ENCODE assay signal across 8 mouse cellular contexts in genomic region chr1:149960734-149961424, GRCm38 (mm10). TPM values are rescaled to one million over a fixed set of nuclear protein-coding genes. Genes with fewer than 3 reads are reported as not detected.
DNase-seq lines count a peak whose midpoint lies in the region; ATAC-seq and TF ChIP-seq lines count a peak whose summit lies in the region.

Gene Pla2g4a (minus strand): TSS chr1:149961290.

- no peak for TF ChIP-seq CTCF in thymus, adult 2 months (IDR thresholded peaks at IDR 0.05; ENCODE audit: borderline replicate concordance, control insufficient read depth, extremely low read depth, insufficient read depth, low read length, poor library complexity)

- H3K9ac ChIP-seq in embryonic facial prominence, embryonic 14.5 days (ENCODE audit: low read depth, low read length): peak within 1 kb of the TSS; percentile 67
- H3K9ac ChIP-seq in kidney, embryonic 14.5 days (ENCODE audit: low read depth, low read length): peak within 1 kb of the TSS; percentile 61
- H3K9ac ChIP-seq in neural tube, embryonic 13.5 days: peak within 1 kb of the TSS; percentile 41; the same call in 1 of the 2 replicates

- ATAC-seq in embryonic facial prominence, embryonic 14.5 days (ENCODE audit: low read depth): peak; percentile 89
- peak; percentile 92 for ATAC-seq in kidney, embryonic 14.5 days (ENCODE audit: low FRiP score, low TSS enrichment)
- ATAC-seq in neural tube, embryonic 13.5 days (ENCODE audit: low read depth): no peak

- no peaks in the 10 kb centered on the region for H3K27me3 ChIP-seq in embryonic facial prominence, embryonic 14.5 days (replicated peaks; ENCODE audit: control insufficient read depth, insufficient read depth, low read length)
- no peaks in the 10 kb centered on the region for H3K27me3 ChIP-seq in heart, embryonic 10.5 days (ENCODE audit: insufficient read depth, poor library complexity, severe bottlenecking)
- H3K27me3 ChIP-seq in kidney, embryonic 14.5 days (ENCODE audit: control insufficient read depth, insufficient read depth, low read length): no peaks in the 10 kb centered on the region
- no peaks in the 10 kb centered on the region for H3K27me3 ChIP-seq in neural tube, embryonic 13.5 days
- H3K27me3 ChIP-seq in thymus, adult 2 months (ENCODE audit: control insufficient read depth, insufficient read depth, low read length): no peaks in the 10 kb centered on the region

- DNase-seq in adrenal gland, adult 2 months: peak; percentile 30
- no peak for DNase-seq in adrenal gland, adult 8-10 months
- peak; percentile 82 for DNase-seq in embryonic facial prominence, embryonic 14.5 days (ENCODE audit: low spot score)
- no peak for DNase-seq in heart, embryonic 10.5 days (ENCODE audit: low spot score)
- peak; percentile 67 for DNase-seq in lung, adult 18-20 months
- DNase-seq in thymus, adult 2 months: peak; percentile 25

- H3K27ac ChIP-seq in embryonic facial prominence, embryonic 14.5 days (replicated peaks; ENCODE audit: low read depth, low read length): peak within 1 kb of the TSS; percentile 87
- H3K27ac ChIP-seq in heart, embryonic 10.5 days: peak within 1 kb of the TSS; percentile 76; the same call in 1 of the 2 replicates
- H3K27ac ChIP-seq in kidney, embryonic 14.5 days (ENCODE audit: low read depth, low read length): peak within 1 kb of the TSS; percentile 88
- H3K27ac ChIP-seq in neural tube, embryonic 13.5 days (replicated peaks): no peak within 1 kb of the TSS
- peak within 1 kb of the TSS; percentile 29; the same call in 1 of the 2 replicates for H3K27ac ChIP-seq in thymus, adult 2 months (ENCODE audit: control insufficient read depth, insufficient read depth, low read length)

- peak within 1 kb of the TSS; percentile 55 for H3K4me3 ChIP-seq in embryonic facial prominence, embryonic 14.5 days (ENCODE audit: low read depth, low read length)
- peak within 1 kb of the TSS; percentile 59 for H3K4me3 ChIP-seq in heart, embryonic 10.5 days
- peak within 1 kb of the TSS; percentile 54 for H3K4me3 ChIP-seq in kidney, embryonic 14.5 days (ENCODE audit: low read length)
- H3K4me3 ChIP-seq in neural tube, embryonic 13.5 days: peak within 1 kb of the TSS; percentile 31
- peak within 1 kb of the TSS; percentile 64 for H3K4me3 ChIP-seq in thymus, adult 2 months (ENCODE audit: control insufficient read depth, insufficient read depth, low read length)

- peak within 1 kb of the TSS; percentile 65 for H3K4me2 ChIP-seq in embryonic facial prominence, embryonic 14.5 days (ENCODE audit: low read depth, low read length)
- peak within 1 kb of the TSS; percentile 54 for H3K4me2 ChIP-seq in kidney, embryonic 14.5 days (replicated peaks; ENCODE audit: low read depth, low read length)
- peak within 1 kb of the TSS; percentile 51 for H3K4me2 ChIP-seq in neural tube, embryonic 13.5 days

- no peaks in the 10 kb centered on the region for H3K9me3 ChIP-seq in embryonic facial prominence, embryonic 14.5 days (ENCODE audit: control insufficient read depth, low read length)
- no peaks in the 10 kb centered on the region for H3K9me3 ChIP-seq in heart, embryonic 10.5 days
- H3K9me3 ChIP-seq in kidney, embryonic 14.5 days (ENCODE audit: control insufficient read depth, low read length): no peaks in the 10 kb centered on the region
- H3K9me3 ChIP-seq in neural tube, embryonic 13.5 days: no peaks in the 10 kb centered on the region

- WGBS in embryonic facial prominence, embryonic 14.5 days: 10% methylated on average over 15 of the region's 15 CpGs
- 16% methylated on average over 15 of the region's 15 CpGs for WGBS in heart, embryonic 10.5 days
- WGBS in kidney, embryonic 14.5 days: 11% methylated on average over 15 of the region's 15 CpGs
- WGBS in neural tube, embryonic 13.5 days: 29% methylated on average over 15 of the region's 15 CpGs
- WGBS in thymus, adult 2 months: 2% methylated on average over 15 of the region's 15 CpGs

- H3K4me1 ChIP-seq in embryonic facial prominence, embryonic 14.5 days (ENCODE audit: control insufficient read depth, insufficient read depth, low read length): peaks cover 10% of the 10 kb centered on the region; the same call in 1 of the 2 replicates
- no peaks in the 10 kb centered on the region for H3K4me1 ChIP-seq in heart, embryonic 10.5 days
- 0 out of 2 replicates have a peak, but pooled peaks cover 8% of the 10 kb centered on the region for H3K4me1 ChIP-seq in kidney, embryonic 14.5 days (ENCODE audit: control insufficient read depth, insufficient read depth, low read length)
- H3K4me1 ChIP-seq in neural tube, embryonic 13.5 days (replicated peaks): no peaks in the 10 kb centered on the region
- H3K4me1 ChIP-seq in thymus, adult 2 months (replicated peaks; ENCODE audit: control insufficient read depth, insufficient read depth, low read length): no peaks in the 10 kb centered on the region

- H3K36me3 ChIP-seq in embryonic facial prominence, embryonic 14.5 days (ENCODE audit: control insufficient read depth, insufficient read depth, low read length): no peaks in the 10 kb centered on the region
- H3K36me3 ChIP-seq in heart, embryonic 10.5 days: no peaks in the 10 kb centered on the region
- H3K36me3 ChIP-seq in kidney, embryonic 14.5 days (ENCODE audit: control insufficient read depth, insufficient read depth, low read length): no peaks in the 10 kb centered on the region
- H3K36me3 ChIP-seq in neural tube, embryonic 13.5 days: no peaks in the 10 kb centered on the region
- H3K36me3 ChIP-seq in thymus, adult 2 months (ENCODE audit: control insufficient read depth, insufficient read depth, low read length): no peaks in the 10 kb centered on the region

- TF ChIP-seq POLR2A in thymus, adult 2 months (IDR thresholded peaks at IDR 0.05; ENCODE audit: control insufficient read depth, extremely low read depth, insufficient read depth, low read length, poor library complexity): no peak

RNA-seq across cellular contexts. Expression of gene Pla2g4a, which starts in this region (rescaled TPM):
- total RNA-seq in adrenal gland, adult 2 months (2021): 1 to 10 TPM; 4.1 to 5.8 TPM
- 0.13 and 0.16 TPM in 2 replicates for polyA plus RNA-seq in adrenal gland, adult 2 months (2012; rRNA removed)
- total RNA-seq in adrenal gland, adult 8-10 months (2022): 1 to 10 TPM; 4.4 to 6.4 (median 6.0) TPM
- 19.5 and 19.8 TPM in 2 replicates for polyA plus RNA-seq in embryonic facial prominence, embryonic 14.5 days (2014; fragmentation: Nextera tagmentation; extraction: Ambion mirVana)
- 6.3 and 13.7 TPM in 2 replicates for polyA plus RNA-seq in heart, embryonic 10.5 days (2016; fragmentation: Nextera tagmentation; extraction: Ambion mirVana)
- polyA plus RNA-seq in kidney, embryonic 14.5 days (2014; fragmentation: Nextera tagmentation; extraction: Ambion mirVana): 28.6 and 35.6 TPM in 2 replicates
- 1.7 and 1.9 TPM in 2 replicates for polyA plus RNA-seq in neural tube, embryonic 13.5 days (2015; fragmentation: Nextera tagmentation; extraction: Ambion mirVana)
- polyA plus RNA-seq in thymus, adult 2 months (2012; rRNA removed): 1.3 and 1.7 TPM in 2 replicates

Comparison
In these comparisons a context has a peak if more than half of its experiments do, and no peak if none do; other contexts are left out.
1. DNase-seq: peak in adrenal gland, adult 2 months (single experiment), embryonic facial prominence, embryonic 14.5 days (single experiment), lung, adult 18-20 months (2 of 2) and thymus, adult 2 months (single experiment); none in adrenal gland, adult 8-10 months (single experiment) and heart, embryonic 10.5 days (single experiment).
2. Peak in every context shown above with its lines, with median percentiles within 50 percentile points of each other: H3K4me2 ChIP-seq, H3K4me3 ChIP-seq and H3K9ac ChIP-seq.